Mouse (Mus musculus): ENCODE data around the gene CK137956. TPM values are rescaled to one million over a fixed set of nuclear protein-coding genes. Genes with fewer than 3 reads are reported as not detected.

CK137956 gene
- polyA plus RNA-seq (2014; fragmentation: Nextera tagmentation; extraction: Ambion mirVana): not detected in 2 replicates

DNA sequence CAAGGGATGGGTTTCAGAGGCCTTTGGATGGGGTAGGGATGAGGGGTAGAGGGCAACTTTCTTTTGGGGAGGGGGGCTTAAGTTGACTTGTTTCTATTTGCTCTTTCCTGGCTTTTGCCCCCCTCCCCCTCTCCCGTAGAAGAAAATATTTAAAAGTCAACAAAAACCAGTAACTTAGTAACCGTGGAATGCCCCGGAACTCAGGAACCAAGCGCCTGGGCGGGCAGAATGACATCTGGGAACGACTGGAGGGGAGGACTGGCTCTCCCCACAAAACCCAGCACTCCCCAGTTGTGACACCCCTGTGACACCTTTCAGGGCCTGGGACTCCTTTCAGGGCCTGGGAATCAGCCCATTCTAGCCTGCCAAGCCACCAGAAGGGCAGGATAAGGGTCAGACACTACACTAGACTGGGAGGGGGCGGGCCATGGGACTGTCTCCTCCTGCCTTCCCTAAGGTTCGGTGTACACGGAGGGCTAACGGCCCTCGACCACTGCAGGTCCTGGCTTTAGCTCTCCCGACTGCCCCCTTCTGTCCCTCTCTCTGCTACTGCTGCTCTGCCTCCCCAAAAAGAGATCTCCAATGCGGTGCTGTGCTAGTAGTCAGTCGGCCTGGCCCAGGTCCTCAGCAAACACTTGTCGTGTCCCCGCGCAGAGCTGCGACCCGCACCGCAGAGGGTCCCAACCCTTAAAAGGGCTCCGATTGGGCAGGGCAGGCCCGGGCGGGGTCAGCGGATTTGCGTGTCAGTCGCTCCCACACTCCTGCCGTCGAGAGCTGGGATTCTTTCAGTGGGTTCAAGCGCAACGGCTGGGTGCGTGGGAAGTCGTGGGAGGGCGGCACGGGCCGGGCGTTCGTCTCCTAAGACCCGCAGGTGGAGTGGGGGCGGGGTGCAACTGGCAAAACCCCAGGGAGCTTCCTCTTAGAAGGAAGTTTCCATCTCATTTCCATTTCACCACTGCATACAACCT, at the start of gene CK137956:
CK137956 (minus strand) TSS at position 51 of the 968 bp plus-strand sequence.
- ATAC-seq (replicated peaks; ENCODE audit: low FRiP score, low TSS enrichment, low read depth) (no peak), DNase-seq (ENCODE audit: low spot score) (no peak)
- Histone ChIP-seq H3K4me2 (ENCODE audit: low read length) (no peak within 1 kb of the TSS), H3K27me3 (replicated peaks; ENCODE audit: control insufficient read depth, insufficient read depth, low read length) (peaks cover 58% of the 10 kb centered on the region), H3K9ac (ENCODE audit: low read length) (no peak within 1 kb of the TSS), H3K27ac (ENCODE audit: low read depth) (no peak within 1 kb of the TSS), H3K9me3 (ENCODE audit: control insufficient read depth, low read length) (no peaks in the 10 kb centered on the region), H3K4me3 (ENCODE audit: low read depth, low read length) (no peak within 1 kb of the TSS), H3K36me3 (ENCODE audit: control insufficient read depth, insufficient read depth, low read length) (no peaks in the 10 kb centered on the region), H3K4me1 (replicated peaks; ENCODE audit: control insufficient read depth, insufficient read depth, low read length) (no peaks in the 10 kb centered on the region)
- WGBS: 6% methylated on average over 39 of the region's 39 CpGs

GRCm38 (mm10) chr4:128019465-128019864, 48.7 kb upstream of the CK137956 start:
- H3K27me3 ChIP-seq (replicated peaks; ENCODE audit: control insufficient read depth, insufficient read depth, low read length): no peaks in the 10 kb centered on the region

GRCm38 (mm10) chr4:128004797-128005452, 34.2 kb upstream of the CK137956 start:
- Histone ChIP-seq H3K36me3 (ENCODE audit: control insufficient read depth, insufficient read depth, low read length) (no peaks in the 10 kb centered on the region), H3K4me1 (replicated peaks; ENCODE audit: control insufficient read depth, insufficient read depth, low read length) (no peaks in the 10 kb centered on the region), H3K27ac (ENCODE audit: low read depth) (no peak overlapping the region), H3K9ac (ENCODE audit: low read length) (no peak overlapping the region), H3K4me2 (ENCODE audit: low read length) (no peak overlapping the region), H3K4me3 (ENCODE audit: low read depth, low read length) (no peak overlapping the region), H3K27me3 (replicated peaks; ENCODE audit: control insufficient read depth, insufficient read depth, low read length) (no peaks in the 10 kb centered on the region), H3K9me3 (ENCODE audit: control insufficient read depth, low read length) (no peaks in the 10 kb centered on the region)
- DNase-seq (ENCODE audit: low spot score) (no peak), ATAC-seq (replicated peaks; ENCODE audit: low FRiP score, low TSS enrichment, low read depth) (no peak)
- 77% methylated on average over 3 of the region's 3 CpGs for WGBS

More at GRCm38 (mm10) chr4:128019465-128019864, 48.7 kb upstream of the CK137956 start:
- Histone ChIP-seq H3K9ac (ENCODE audit: low read length) (no peak overlapping the region), H3K27ac (ENCODE audit: low read depth) (no peak overlapping the region), H3K4me2 (ENCODE audit: low read length) (no peak overlapping the region), H3K36me3 (ENCODE audit: control insufficient read depth, insufficient read depth, low read length) (no peaks in the 10 kb centered on the region), H3K4me1 (replicated peaks; ENCODE audit: control insufficient read depth, insufficient read depth, low read length) (no peaks in the 10 kb centered on the region), H3K4me3 (ENCODE audit: low read depth, low read length) (no peak overlapping the region), H3K9me3 (ENCODE audit: control insufficient read depth, low read length) (no peaks in the 10 kb centered on the region)
- ATAC-seq (replicated peaks; ENCODE audit: low FRiP score, low TSS enrichment, low read depth) (no peak), DNase-seq (ENCODE audit: low spot score) (no peak)
- WGBS: 77% methylated on average over 2 of the region's 2 CpGs

DNA sequence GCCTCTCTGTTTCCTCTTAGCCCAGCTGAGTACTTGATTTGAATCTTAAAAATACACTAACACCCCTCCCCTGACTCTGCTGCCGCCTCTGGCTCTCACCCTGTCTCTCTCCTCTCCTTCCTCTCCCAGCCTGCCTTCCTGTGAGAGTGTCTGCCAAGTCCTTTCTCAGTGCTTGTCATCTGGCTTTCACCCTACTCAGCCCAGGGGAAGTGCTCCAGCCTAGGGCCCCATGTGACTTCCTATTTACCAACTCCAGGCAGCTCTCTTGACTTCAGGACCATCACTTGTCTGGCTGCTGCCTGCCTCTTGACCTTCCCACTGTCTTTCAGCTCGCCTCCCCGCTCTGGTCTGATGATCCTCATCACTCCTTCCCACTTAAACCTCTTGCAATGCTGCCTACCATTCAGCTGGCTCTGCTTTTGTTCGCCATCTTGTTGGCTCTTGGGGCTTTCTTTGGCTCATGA, 31.9 kb upstream of the CK137956 start:
- 68% methylated on average over 4 of the region's 4 CpGs for WGBS
- Histone ChIP-seq H3K36me3 (ENCODE audit: control insufficient read depth, insufficient read depth, low read length) (no peaks in the 10 kb centered on the region), H3K4me3 (ENCODE audit: low read depth, low read length) (no peak overlapping the region), H3K4me1 (replicated peaks; ENCODE audit: control insufficient read depth, insufficient read depth, low read length) (no peaks in the 10 kb centered on the region), H3K27me3 (replicated peaks; ENCODE audit: control insufficient read depth, insufficient read depth, low read length) (no peaks in the 10 kb centered on the region), H3K9me3 (ENCODE audit: control insufficient read depth, low read length) (no peaks in the 10 kb centered on the region), H3K27ac (ENCODE audit: low read depth) (no peak overlapping the region), H3K4me2 (ENCODE audit: low read length) (no peak overlapping the region), H3K9ac (ENCODE audit: low read length) (no peak overlapping the region)
- DNase-seq (ENCODE audit: low spot score) (no peak), ATAC-seq (replicated peaks; ENCODE audit: low FRiP score, low TSS enrichment, low read depth) (no peak)

DNA sequence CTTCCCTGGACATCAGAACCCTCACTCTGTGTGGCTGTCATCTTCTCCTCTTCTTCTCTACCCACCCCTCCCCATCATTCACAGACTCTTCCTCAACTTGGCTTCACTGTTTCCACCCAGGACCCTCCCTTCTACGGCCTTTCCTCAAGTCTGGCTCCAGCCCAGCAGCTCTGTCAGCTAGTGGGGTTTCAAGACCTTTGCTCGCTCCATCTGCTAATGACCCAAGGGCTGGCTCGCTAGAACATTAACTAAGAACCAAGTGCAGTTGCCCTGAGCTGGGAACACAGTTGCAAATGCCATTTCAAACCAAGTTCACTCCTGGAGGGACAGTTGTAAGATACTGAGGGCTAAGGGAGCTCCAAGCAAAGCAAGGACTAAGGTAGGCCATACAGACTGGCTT, 28.5 kb upstream of the CK137956 start:
- WGBS: 80% methylated on average over 3 of the region's 3 CpGs
- no peak overlapping the region for H3K9ac ChIP-seq (ENCODE audit: low read length)
- DNase-seq (ENCODE audit: low spot score): no peak
- H3K4me1 ChIP-seq (replicated peaks; ENCODE audit: control insufficient read depth, insufficient read depth, low read length): no peaks in the 10 kb centered on the region
- H3K9me3 ChIP-seq (ENCODE audit: control insufficient read depth, low read length): no peaks in the 10 kb centered on the region
- no peaks in the 10 kb centered on the region for H3K27me3 ChIP-seq (replicated peaks; ENCODE audit: control insufficient read depth, insufficient read depth, low read length)
- no peak overlapping the region for H3K4me3 ChIP-seq (ENCODE audit: low read depth, low read length)
- no peaks in the 10 kb centered on the region for H3K36me3 ChIP-seq (ENCODE audit: control insufficient read depth, insufficient read depth, low read length)
- H3K4me2 ChIP-seq (ENCODE audit: low read length): no peak overlapping the region
- H3K27ac ChIP-seq (ENCODE audit: low read depth): no peak overlapping the region
- no peak for ATAC-seq (replicated peaks; ENCODE audit: low FRiP score, low TSS enrichment, low read depth)

GRCm38 (mm10) chr4:127989347-127989995, 18.7 kb upstream of the CK137956 start:
- Histone ChIP-seq H3K27me3 (replicated peaks; ENCODE audit: control insufficient read depth, insufficient read depth, low read length) (peaks cover 65% of the 10 kb centered on the region), H3K4me2 (ENCODE audit: low read length) (no peak overlapping the region)

GRCm38 (mm10) chr4:127988526-127989180, 17.9 kb upstream of the CK137956 start:
- H3K27me3 ChIP-seq (replicated peaks; ENCODE audit: control insufficient read depth, insufficient read depth, low read length): peaks cover 68% of the 10 kb centered on the region
- H3K4me2 ChIP-seq (ENCODE audit: low read length): peak overlapping the region; percentile 67
- no peaks in the 10 kb centered on the region for H3K9me3 ChIP-seq (ENCODE audit: control insufficient read depth, low read length)
- H3K4me1 ChIP-seq (replicated peaks; ENCODE audit: control insufficient read depth, insufficient read depth, low read length): peaks cover 6% of the 10 kb centered on the region; the same call in 1 of the 2 replicates
- H3K4me3 ChIP-seq (ENCODE audit: low read depth, low read length): peak overlapping the region; percentile 38
- no peak overlapping the region for H3K9ac ChIP-seq (ENCODE audit: low read length)
- DNase-seq (ENCODE audit: low spot score) (no peak), ATAC-seq (replicated peaks; ENCODE audit: low FRiP score, low TSS enrichment, low read depth) (no peak)
- H3K27ac ChIP-seq (ENCODE audit: low read depth): no peak overlapping the region
- WGBS: under 1% methylated on average over 38 of the region's 39 CpGs
- H3K36me3 ChIP-seq (ENCODE audit: control insufficient read depth, insufficient read depth, low read length): no peaks in the 10 kb centered on the region

More at GRCm38 (mm10) chr4:127989347-127989995, 18.7 kb upstream of the CK137956 start:
- no peak overlapping the region for H3K9ac ChIP-seq (ENCODE audit: low read length)
- H3K36me3 ChIP-seq (ENCODE audit: control insufficient read depth, insufficient read depth, low read length): no peaks in the 10 kb centered on the region
- ATAC-seq (replicated peaks; ENCODE audit: low FRiP score, low TSS enrichment, low read depth): no peak
- peaks cover 6% of the 10 kb centered on the region; the same call in 1 of the 2 replicates for H3K4me1 ChIP-seq (replicated peaks; ENCODE audit: control insufficient read depth, insufficient read depth, low read length)
- no peaks in the 10 kb centered on the region for H3K9me3 ChIP-seq (ENCODE audit: control insufficient read depth, low read length)
- 10% methylated on average over 18 of the region's 18 CpGs for WGBS
- DNase-seq (ENCODE audit: low spot score): no peak
- no peak overlapping the region for H3K27ac ChIP-seq (ENCODE audit: low read depth)
- H3K4me3 ChIP-seq (ENCODE audit: low read depth, low read length): no peak overlapping the region
